Mouse (Mus musculus) spleen, adult 2 months (tissue): ENCODE data around the gene Unc93b1. TPM values are rescaled to one million over a fixed set of nuclear protein-coding genes. Genes with fewer than 3 reads are reported as not detected.
"Not testable (repeated sequence)": the region's sequence is repeated elsewhere in the genome, so short reads cannot be mapped to it uniquely, and the experiment has no call there.

Experiments
- DNase-seq, 2 experiments: peaks; one replicate each; pipeline versions ENCODE4 v3.0.0 to v3.0.0-alpha.2; 2012 to 2021; ENCODE audit warnings: low spot score in 2 of 2, low read depth in 1 of 2
- H3K27ac ChIP-seq: fragments of 200-500 bp; 2 replicates; pipeline ENCODE4 v1.5.1; 2012; ENCODE audit warnings: low read length, inconsistent platforms; ENCODE audit not compliant: insufficient read depth
- H3K27me3 ChIP-seq: fragments of 200-500 bp; 2 replicates; pipeline ENCODE4 v1.6.1; 2012; ENCODE audit warnings: mild to moderate bottlenecking, moderate library complexity, low read length, inconsistent platforms; ENCODE audit not compliant: control insufficient read depth, insufficient read depth
- H3K36me3 ChIP-seq: fragments of 200-500 bp; 2 replicates; pipeline ENCODE4 v1.6.1; 2012; ENCODE audit warnings: mild to moderate bottlenecking, low read length, inconsistent platforms; ENCODE audit not compliant: control insufficient read depth, insufficient read depth
- H3K4me1 ChIP-seq: fragments of 200-500 bp; 2 replicates; pipeline ENCODE4 v1.6.1; 2011; ENCODE audit warnings: inconsistent platforms; ENCODE audit not compliant: control insufficient read depth, insufficient read depth, insufficient read length
- H3K4me3 ChIP-seq: fragments of 200-500 bp; 2 replicates; pipeline ENCODE4 v1.5.1; 2011; ENCODE audit warnings: mild to moderate bottlenecking, inconsistent platforms; ENCODE audit not compliant: insufficient read depth, insufficient read length; ENCODE audit errors: extremely low read depth
- CTCF ChIP-seq: fragments of 200-500 bp; IDR thresholded peaks from 2 replicates; pipeline ENCODE4 v1.5.1; 2011; ENCODE audit warnings: mild to moderate bottlenecking, inconsistent platforms; ENCODE audit not compliant: insufficient read depth, insufficient read length, insufficient replicate concordance; ENCODE audit errors: extremely low read depth
- POLR2A ChIP-seq: fragments of 200-500 bp; IDR thresholded peaks from 2 replicates; pipeline ENCODE4 v1.6.1; 2011; ENCODE audit warnings: low read depth, low read length, inconsistent platforms
- WGBS: fragments of 180-500 bp; shearing (Covaris S2); methylation state at CpG from one replicate; pipeline ENCODE4 v1.1.7; 2018; 5-methylcytosine and 5-hydroxymethylcytosine counted together
- polyA plus RNA-seq: library from polyadenylated mRNA; depleted of rRNA; stranded (reverse); fragments of >200 nt; gene quantifications from 2 replicates; pipeline ENCODE4 v1.2.3, GENCODE M21; 2012

Gene Unc93b1
- polyA plus RNA-seq, 1 experiment: 753 TPM

GRCm38 (mm10) chr19:3962469-3962868 is 27.5 kb downstream of the Unc93b1 start:
- H3K4me3 ChIP-seq: no peak overlapping the region
- no peaks in the 10 kb centered on the region for H3K36me3 ChIP-seq
- DNase-seq: no peak
- TF ChIP-seq CTCF (no peak), POLR2A (no peak)
- WGBS: 29% methylated on average over 2 of the region's 2 CpGs
- no peaks in the 10 kb centered on the region for H3K4me1 ChIP-seq
- no peak overlapping the region for H3K27ac ChIP-seq
- H3K27me3 ChIP-seq: no peaks in the 10 kb centered on the region

GRCm38 (mm10) chr19:3964030-3964429 is 29.0 kb downstream of the Unc93b1 start:
- H3K36me3 ChIP-seq: no peaks in the 10 kb centered on the region
- 70% methylated on average over 4 of the region's 4 CpGs for WGBS
- H3K4me1 ChIP-seq: no peaks in the 10 kb centered on the region
- no peak for DNase-seq
- TF ChIP-seq CTCF (no peak), POLR2A (no peak)
- no peaks in the 10 kb centered on the region for H3K27me3 ChIP-seq
- no peak overlapping the region for H3K27ac ChIP-seq
- no peak overlapping the region for H3K4me3 ChIP-seq

DNA sequence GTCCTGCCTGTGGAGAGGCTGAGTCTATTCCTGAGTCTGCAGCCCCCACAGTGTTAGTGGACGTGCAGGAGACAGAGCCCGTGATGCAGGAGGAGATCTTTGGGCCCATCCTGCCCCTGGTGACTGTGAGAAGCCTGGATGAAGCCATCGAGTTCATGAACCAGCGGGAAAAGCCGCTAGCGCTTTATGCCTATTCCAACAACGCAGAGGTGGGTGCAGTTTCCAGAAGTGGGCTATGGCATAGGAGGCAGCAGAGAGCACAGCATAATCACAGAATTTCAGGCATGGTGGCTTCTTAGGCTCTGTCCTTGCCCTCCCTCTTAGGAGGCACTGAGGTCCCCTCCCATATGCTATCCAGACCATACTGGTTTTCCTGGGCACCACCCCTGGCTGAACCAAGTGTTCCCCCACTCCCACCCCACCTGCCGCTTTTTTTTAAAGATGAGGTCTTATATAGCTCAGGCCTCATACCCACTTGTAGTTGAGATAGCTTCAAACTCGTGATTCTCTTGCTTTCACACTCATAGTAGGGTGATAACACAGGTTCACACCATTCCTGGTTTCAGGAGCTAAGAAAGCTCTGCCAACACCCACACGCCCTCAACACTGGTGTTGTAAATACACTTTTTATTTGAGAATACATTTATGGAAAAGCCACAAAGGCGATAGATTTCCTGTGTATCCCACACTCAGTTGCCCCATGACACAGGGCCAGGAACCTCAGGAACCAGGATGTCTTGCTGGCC is 31.5 kb downstream of the Unc93b1 start:
- DNase-seq: no peak
- WGBS: 81% methylated on average over 11 of the region's 11 CpGs
- H3K4me3 ChIP-seq: no peak overlapping the region
- no peak overlapping the region for H3K27ac ChIP-seq
- H3K27me3 ChIP-seq: no peaks in the 10 kb centered on the region
- no peaks in the 10 kb centered on the region for H3K4me1 ChIP-seq
- TF ChIP-seq CTCF (no peak), POLR2A (no peak)
- no peaks in the 10 kb centered on the region for H3K36me3 ChIP-seq

GRCm38 (mm10) chr19:3967258-3967657 is 32.3 kb downstream of the Unc93b1 start:
- DNase-seq: no peak
- Histone ChIP-seq H3K27me3 (no peaks in the 10 kb centered on the region), H3K4me1 (no peaks in the 10 kb centered on the region), H3K27ac (no peak overlapping the region), H3K4me3 (no peak overlapping the region), H3K36me3 (no peaks in the 10 kb centered on the region)
- TF ChIP-seq CTCF (no peak), POLR2A (no peak)
- 72% methylated on average over 3 of the region's 3 CpGs for WGBS

DNA sequence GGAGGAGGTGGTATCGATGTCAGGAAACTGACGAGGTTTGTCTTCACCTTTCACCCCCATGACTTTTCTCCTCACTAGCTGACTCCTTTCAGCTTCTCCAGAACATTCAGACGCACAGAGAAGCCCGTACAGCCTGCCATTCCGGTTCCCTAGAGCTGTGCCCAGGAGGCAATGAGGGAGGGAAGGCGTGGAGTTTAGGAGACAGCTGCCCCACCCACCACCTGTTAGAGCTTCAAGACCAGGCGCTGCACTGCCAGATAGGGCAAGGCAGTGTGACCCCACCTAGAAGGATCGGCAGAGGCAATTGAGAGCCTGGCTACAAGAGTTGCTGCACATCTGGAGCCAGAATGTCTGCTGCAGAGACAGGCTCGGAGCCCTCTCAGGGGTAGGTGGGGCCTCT is 37.2 kb downstream of the Unc93b1 start, which contains the start of gene Aldh3b2:
Aldh3b2 (plus strand) TSS at position 100 of the 400 bp plus-strand sequence.
- Histone ChIP-seq H3K4me1 (no peaks in the 10 kb centered on the region), H3K27me3 (no peaks in the 10 kb centered on the region), H3K4me3 (no peak within 1 kb of the TSS), H3K27ac (no peak within 1 kb of the TSS), H3K36me3 (no peaks in the 10 kb centered on the region)
- no peak for DNase-seq
- TF ChIP-seq POLR2A (no peak), CTCF (no peak)
- 70% methylated on average over 9 of the region's 9 CpGs for WGBS

- WGBS: 93% methylated on average over 6 of the region's 6 CpGs
Observed at GRCm38 (mm10) chr19:3974608-3975007, 39.6 kb downstream of the Unc93b1 start.

DNA sequence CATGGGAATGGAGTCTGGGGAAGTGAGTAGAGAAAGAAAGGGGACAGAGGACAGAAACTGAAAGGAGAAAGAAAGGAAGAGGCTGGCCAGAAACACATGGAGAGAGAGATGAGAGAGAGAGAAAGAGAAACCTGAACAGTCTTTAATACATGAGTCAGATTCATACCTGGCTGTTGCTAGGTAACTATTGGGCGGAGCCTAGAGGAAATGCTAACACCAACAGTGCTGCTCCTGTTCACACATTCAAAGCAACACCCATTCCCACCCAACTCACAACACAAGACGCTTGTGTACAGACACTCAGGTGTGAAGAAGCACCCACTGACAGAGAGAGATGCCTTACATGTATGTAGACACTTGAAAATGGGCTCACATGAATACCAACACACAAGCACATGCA is 40.9 kb downstream of the Unc93b1 start:
- Histone ChIP-seq H3K36me3 (no peaks in the 10 kb centered on the region), H3K4me1 (no peaks in the 10 kb centered on the region), H3K27me3 (no peaks in the 10 kb centered on the region), H3K27ac (no peak overlapping the region), H3K4me3 (no peak overlapping the region)
- WGBS: 76% methylated on average over 2 of the region's 2 CpGs
- no peak for DNase-seq
- no peak for TF ChIP-seq CTCF
- no peak for TF ChIP-seq POLR2A

More at GRCm38 (mm10) chr19:3974608-3975007, 39.6 kb downstream of the Unc93b1 start:
- H3K27ac ChIP-seq, H3K27me3 ChIP-seq, H3K36me3 ChIP-seq, H3K4me1 ChIP-seq, DNase-seq, H3K4me3 ChIP-seq: not testable (repeated sequence)
